Mouse (Mus musculus): ENCODE results near the gene Hfe2.

DNA sequence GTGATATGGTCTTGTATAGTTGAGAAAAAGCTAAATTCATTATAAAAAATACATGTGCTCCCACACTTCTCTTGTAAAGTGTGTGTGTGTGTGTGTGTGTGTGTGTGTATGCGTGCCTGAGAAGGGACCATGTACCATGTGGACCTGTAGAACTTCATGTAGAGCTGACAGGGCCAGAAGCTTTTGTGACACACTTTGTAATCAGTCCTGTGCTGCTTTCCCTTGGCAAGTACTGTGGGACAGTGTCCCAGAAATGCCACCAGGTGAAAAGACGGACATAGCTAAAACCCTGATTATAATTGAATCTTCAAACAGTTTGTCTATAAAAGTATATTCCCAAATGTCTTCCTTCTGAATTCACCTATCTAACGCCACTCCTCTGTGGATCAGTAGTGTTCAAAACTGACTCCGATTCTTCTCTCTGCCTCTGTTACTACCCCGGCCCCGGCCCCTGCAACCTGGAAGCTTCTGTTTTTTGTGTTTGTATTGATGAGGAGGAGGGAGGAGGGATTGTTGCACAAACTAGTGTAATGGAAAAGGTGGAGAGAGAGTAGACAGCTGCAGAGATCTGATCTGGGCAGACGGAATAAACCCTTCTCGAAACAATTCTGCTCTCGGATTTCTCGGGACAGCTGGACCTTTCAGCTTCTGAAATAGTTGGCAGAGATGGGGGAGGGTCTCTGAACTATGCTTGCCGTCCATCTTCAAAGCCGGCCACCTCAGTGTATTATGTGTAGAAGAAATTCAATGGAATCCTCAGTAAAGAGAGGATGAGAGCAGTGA is 753 bp upstream of the Hfe2 start:
- no peak for TF ChIP-seq CTCF (IDR thresholded peaks at IDR 0.05; ENCODE audit: extremely low read depth, insufficient read depth, low read length)
- TF ChIP-seq POLR2A (IDR thresholded peaks at IDR 0.05; ENCODE audit: extremely low read depth, insufficient read depth, low read length) = no peak

All from cortical plate, adult 2 months (tissue).